Mouse (Mus musculus): ENCODE data around the gene Celf2. TPM values are rescaled to one million over a fixed set of nuclear protein-coding genes. Genes with fewer than 3 reads are reported as not detected.

Gene Celf2
- polyA plus RNA-seq, 1 experiment from 2014 or later = 59.8 TPM

DNA sequence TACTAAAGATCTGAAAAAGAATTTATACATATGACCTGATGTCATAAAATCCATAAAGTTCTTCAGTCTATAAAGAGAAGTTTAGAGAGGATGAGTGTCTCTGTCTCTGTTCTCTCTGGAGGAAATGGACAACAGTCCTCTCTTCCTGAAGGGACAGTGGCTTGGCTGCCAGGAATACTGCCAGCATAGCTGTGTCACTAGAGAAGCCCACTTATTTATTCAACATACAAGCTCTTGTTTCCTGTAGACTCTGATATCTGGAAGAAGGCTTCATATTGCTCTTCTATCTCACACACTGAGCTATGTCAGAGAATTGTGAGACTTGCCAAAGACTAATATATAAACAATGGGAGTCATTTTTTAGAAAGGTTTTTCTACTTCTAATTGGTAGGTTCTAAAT lies 260.4 kb downstream of the Celf2 start:
- Histone ChIP-seq H3K27ac (ENCODE audit: low read length) (no peak overlapping the region), H3K4me2 (replicated peaks; ENCODE audit: low read depth, low read length) (no peak overlapping the region), H3K27me3 (ENCODE audit: control insufficient read depth, insufficient read depth, low read length) (no peaks in the 10 kb centered on the region), H3K9ac (replicated peaks; ENCODE audit: low read depth, low read length) (no peak overlapping the region), H3K4me3 (ENCODE audit: low read depth, low read length) (no peak overlapping the region), H3K4me1 (ENCODE audit: control insufficient read depth, insufficient read depth, low read length) (peaks cover 5% of the 10 kb centered on the region), H3K9me3 (ENCODE audit: control insufficient read depth, low read depth, low read length) (no peaks in the 10 kb centered on the region), H3K36me3 (ENCODE audit: control insufficient read depth, insufficient read depth, low read length) (no peaks in the 10 kb centered on the region)
- ATAC-seq (ENCODE audit: insufficient number of reproducible peaks, insufficient read depth, low FRiP score, low read depth) = no peak

- WGBS = 24% methylated on average over 4 of the region's 4 CpGs
- Histone ChIP-seq H3K27me3 (ENCODE audit: control insufficient read depth, insufficient read depth, low read length) (no peaks in the 10 kb centered on the region), H3K9me3 (ENCODE audit: control insufficient read depth, low read depth, low read length) (no peaks in the 10 kb centered on the region), H3K4me3 (ENCODE audit: low read depth, low read length) (no peak overlapping the region), H3K4me1 (ENCODE audit: control insufficient read depth, insufficient read depth, low read length) (peaks cover 5% of the 10 kb centered on the region), H3K9ac (replicated peaks; ENCODE audit: low read depth, low read length) (no peak overlapping the region), H3K36me3 (ENCODE audit: control insufficient read depth, insufficient read depth, low read length) (no peaks in the 10 kb centered on the region), H3K4me2 (replicated peaks; ENCODE audit: low read depth, low read length) (no peak overlapping the region), H3K27ac (ENCODE audit: low read length) (peak overlapping the region; percentile 61; the same call in 1 of the 2 replicates)
- ATAC-seq (ENCODE audit: insufficient number of reproducible peaks, insufficient read depth, low FRiP score, low read depth) = peak; percentile 89
Measured at GRCm38 (mm10) chr2:7245958-7246774, 263.2 kb downstream of the Celf2 start.

DNA sequence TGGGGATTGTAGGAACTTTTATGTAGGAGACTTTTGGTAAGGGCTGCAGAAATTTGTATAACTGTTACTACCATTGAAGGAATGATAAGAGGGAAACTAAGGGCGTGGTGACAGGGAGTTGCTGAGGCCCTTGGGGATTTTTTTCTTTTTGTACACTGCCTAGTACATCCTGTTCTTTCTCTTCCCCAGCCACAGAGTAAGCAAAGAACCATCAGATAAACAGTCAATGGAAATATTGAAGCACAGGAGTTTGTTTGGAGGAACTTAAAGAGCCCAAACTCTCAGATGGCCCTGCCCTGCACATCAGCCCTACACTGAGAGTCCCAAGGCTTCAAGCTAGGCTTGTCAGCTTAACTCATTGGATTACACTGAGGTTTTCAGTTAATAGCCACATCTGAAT lies 267.2 kb downstream of the Celf2 start:
- H3K9ac ChIP-seq (replicated peaks; ENCODE audit: low read depth, low read length) = no peak overlapping the region
- no peak overlapping the region for H3K4me3 ChIP-seq (ENCODE audit: low read depth, low read length)
- H3K36me3 ChIP-seq (ENCODE audit: control insufficient read depth, insufficient read depth, low read length) = no peaks in the 10 kb centered on the region
- no peak overlapping the region for H3K4me2 ChIP-seq (replicated peaks; ENCODE audit: low read depth, low read length)
- no peaks in the 10 kb centered on the region for H3K9me3 ChIP-seq (ENCODE audit: control insufficient read depth, low read depth, low read length)
- WGBS = 64% methylated on average over 1 of the region's 1 CpGs
- H3K27me3 ChIP-seq (ENCODE audit: control insufficient read depth, insufficient read depth, low read length) = no peaks in the 10 kb centered on the region
- H3K4me1 ChIP-seq (ENCODE audit: control insufficient read depth, insufficient read depth, low read length) = peaks cover 5% of the 10 kb centered on the region
- ATAC-seq (ENCODE audit: insufficient number of reproducible peaks, insufficient read depth, low FRiP score, low read depth) = no peak
- no peak overlapping the region for H3K27ac ChIP-seq (ENCODE audit: low read length)

DNA sequence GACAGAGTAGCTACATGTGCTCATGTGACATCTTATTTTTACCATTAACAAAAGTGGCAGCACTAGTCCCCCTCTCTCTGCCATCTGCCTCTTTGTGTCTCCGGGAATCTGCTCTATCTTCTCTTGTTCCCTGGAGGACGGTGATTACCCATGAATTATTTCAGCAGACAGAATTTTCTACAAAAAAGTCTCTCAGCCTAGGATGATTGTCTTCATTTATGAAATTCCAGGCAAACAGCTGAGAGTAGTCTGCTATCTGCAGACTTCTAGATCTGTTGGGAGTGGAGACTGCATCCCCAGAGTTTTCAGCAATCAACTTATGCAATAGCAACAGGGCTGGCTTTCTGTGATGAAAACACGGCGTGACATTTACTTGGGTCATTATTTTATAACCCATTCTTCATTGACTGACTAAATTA lies 267.8 kb downstream of the Celf2 start:
- no peaks in the 10 kb centered on the region for H3K27me3 ChIP-seq (ENCODE audit: control insufficient read depth, insufficient read depth, low read length)
- H3K36me3 ChIP-seq (ENCODE audit: control insufficient read depth, insufficient read depth, low read length) = no peaks in the 10 kb centered on the region
- ATAC-seq (ENCODE audit: insufficient number of reproducible peaks, insufficient read depth, low FRiP score, low read depth) = no peak
- WGBS = 73% methylated on average over 4 of the region's 4 CpGs
- H3K4me3 ChIP-seq (ENCODE audit: low read depth, low read length) = no peak overlapping the region
- H3K9me3 ChIP-seq (ENCODE audit: control insufficient read depth, low read depth, low read length) = no peaks in the 10 kb centered on the region
- H3K27ac ChIP-seq (ENCODE audit: low read length) = no peak overlapping the region
- H3K4me2 ChIP-seq (replicated peaks; ENCODE audit: low read depth, low read length) = no peak overlapping the region
- peaks cover 1% of the 10 kb centered on the region for H3K4me1 ChIP-seq (ENCODE audit: control insufficient read depth, insufficient read depth, low read length)
- no peak overlapping the region for H3K9ac ChIP-seq (replicated peaks; ENCODE audit: low read depth, low read length)

- Histone ChIP-seq H3K27me3 (ENCODE audit: control insufficient read depth, insufficient read depth, low read length) (no peaks in the 10 kb centered on the region), H3K9me3 (ENCODE audit: control insufficient read depth, low read depth, low read length) (no peaks in the 10 kb centered on the region), H3K36me3 (ENCODE audit: control insufficient read depth, insufficient read depth, low read length) (no peaks in the 10 kb centered on the region), H3K4me3 (ENCODE audit: low read depth, low read length) (no peak overlapping the region), H3K4me1 (ENCODE audit: control insufficient read depth, insufficient read depth, low read length) (no peaks in the 10 kb centered on the region), H3K4me2 (replicated peaks; ENCODE audit: low read depth, low read length) (no peak overlapping the region), H3K9ac (replicated peaks; ENCODE audit: low read depth, low read length) (no peak overlapping the region), H3K27ac (ENCODE audit: low read length) (no peak overlapping the region)
- 70% methylated on average over 4 of the region's 4 CpGs for WGBS
- ATAC-seq (ENCODE audit: insufficient number of reproducible peaks, insufficient read depth, low FRiP score, low read depth) = peak; percentile 71; the same call in 1 of the 2 replicates
Measured at GRCm38 (mm10) chr2:7237283-7237682, 272.1 kb downstream of the Celf2 start.

GRCm38 (mm10) chr2:7236452-7236851 lies 272.9 kb downstream of the Celf2 start:
- ATAC-seq (ENCODE audit: insufficient number of reproducible peaks, insufficient read depth, low FRiP score, low read depth) = no peak
- Histone ChIP-seq H3K27ac (ENCODE audit: low read length) (no peak overlapping the region), H3K4me2 (replicated peaks; ENCODE audit: low read depth, low read length) (no peak overlapping the region), H3K4me1 (ENCODE audit: control insufficient read depth, insufficient read depth, low read length) (no peaks in the 10 kb centered on the region), H3K27me3 (ENCODE audit: control insufficient read depth, insufficient read depth, low read length) (no peaks in the 10 kb centered on the region), H3K36me3 (ENCODE audit: control insufficient read depth, insufficient read depth, low read length) (no peaks in the 10 kb centered on the region), H3K4me3 (ENCODE audit: low read depth, low read length) (no peak overlapping the region), H3K9me3 (ENCODE audit: control insufficient read depth, low read depth, low read length) (no peaks in the 10 kb centered on the region), H3K9ac (replicated peaks; ENCODE audit: low read depth, low read length) (no peak overlapping the region)
- 92% methylated on average over 3 of the region's 3 CpGs for WGBS

DNA sequence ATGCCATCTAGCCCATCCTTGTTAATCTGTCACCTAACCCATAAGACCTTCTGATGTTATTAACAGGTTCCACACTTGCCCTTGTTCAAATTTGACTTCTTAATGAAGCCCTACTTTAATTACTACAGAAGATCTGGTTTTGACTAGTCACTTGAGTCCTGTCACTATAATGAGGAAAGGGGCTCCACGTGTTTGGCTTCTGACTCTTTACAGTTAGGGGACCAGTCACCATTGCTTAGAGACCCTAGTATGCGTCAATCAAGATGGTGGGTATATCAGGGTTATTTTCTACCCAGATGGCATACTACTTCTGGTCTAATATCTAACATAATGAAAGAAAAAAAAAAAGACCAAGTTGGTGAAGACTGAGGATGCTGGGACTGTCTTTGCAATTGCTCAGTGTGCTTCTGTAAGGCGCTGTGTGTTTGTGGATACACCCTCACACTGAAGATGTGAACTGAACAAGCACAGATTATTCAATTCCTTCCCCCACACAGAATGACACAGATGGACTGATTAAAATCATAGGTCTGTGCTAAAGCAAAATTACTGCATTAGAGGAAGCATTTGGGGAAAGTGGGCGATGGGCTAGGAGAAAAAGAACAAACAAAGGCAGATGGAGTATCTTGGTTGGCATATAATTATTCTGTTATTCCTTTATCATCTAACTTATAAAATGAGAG lies 274.2 kb downstream of the Celf2 start:
- Histone ChIP-seq H3K27me3 (ENCODE audit: control insufficient read depth, insufficient read depth, low read length) (no peaks in the 10 kb centered on the region), H3K27ac (ENCODE audit: low read length) (no peak overlapping the region), H3K36me3 (ENCODE audit: control insufficient read depth, insufficient read depth, low read length) (no peaks in the 10 kb centered on the region), H3K9me3 (ENCODE audit: control insufficient read depth, low read depth, low read length) (no peaks in the 10 kb centered on the region), H3K4me3 (ENCODE audit: low read depth, low read length) (no peak overlapping the region), H3K9ac (replicated peaks; ENCODE audit: low read depth, low read length) (no peak overlapping the region), H3K4me1 (ENCODE audit: control insufficient read depth, insufficient read depth, low read length) (no peaks in the 10 kb centered on the region), H3K4me2 (replicated peaks; ENCODE audit: low read depth, low read length) (no peak overlapping the region)
- no peak for ATAC-seq (ENCODE audit: insufficient number of reproducible peaks, insufficient read depth, low FRiP score, low read depth)
- WGBS = 88% methylated on average over 4 of the region's 4 CpGs

DNA sequence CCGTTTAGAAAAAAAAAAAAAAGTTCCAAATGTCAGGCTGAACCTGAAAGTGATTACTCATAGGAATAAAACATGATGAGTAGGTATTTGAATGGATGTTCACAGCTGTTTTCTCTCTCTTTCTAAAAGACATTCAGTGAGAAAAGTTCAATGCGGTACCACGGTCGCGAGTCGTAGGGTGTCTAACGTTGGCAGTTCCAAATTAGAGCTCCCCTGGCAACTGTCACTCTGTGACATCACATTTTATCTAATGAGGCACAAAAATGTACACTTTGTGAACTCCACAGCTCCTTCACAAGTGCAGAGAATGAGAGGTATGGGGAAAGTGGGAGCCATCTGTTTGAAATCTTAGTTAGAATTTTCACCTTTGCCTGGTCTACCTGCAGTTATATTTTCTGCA lies 274.8 kb downstream of the Celf2 start:
- no peaks in the 10 kb centered on the region for H3K4me1 ChIP-seq (ENCODE audit: control insufficient read depth, insufficient read depth, low read length)
- no peak overlapping the region for H3K9ac ChIP-seq (replicated peaks; ENCODE audit: low read depth, low read length)
- H3K27ac ChIP-seq (ENCODE audit: low read length) = no peak overlapping the region
- no peaks in the 10 kb centered on the region for H3K27me3 ChIP-seq (ENCODE audit: control insufficient read depth, insufficient read depth, low read length)
- H3K9me3 ChIP-seq (ENCODE audit: control insufficient read depth, low read depth, low read length) = no peaks in the 10 kb centered on the region
- H3K4me3 ChIP-seq (ENCODE audit: low read depth, low read length) = no peak overlapping the region
- H3K4me2 ChIP-seq (replicated peaks; ENCODE audit: low read depth, low read length) = no peak overlapping the region
- 83% methylated on average over 7 of the region's 7 CpGs for WGBS
- ATAC-seq (ENCODE audit: insufficient number of reproducible peaks, insufficient read depth, low FRiP score, low read depth) = no peak
- H3K36me3 ChIP-seq (ENCODE audit: control insufficient read depth, insufficient read depth, low read length) = no peaks in the 10 kb centered on the region
